Mouse (Mus musculus): ENCODE results near the gene Myt1l.

- TF ChIP-seq POLR2A (IDR thresholded peaks at IDR 0.05; ENCODE audit: low read depth, low read length): no peak
- no peak for TF ChIP-seq CTCF (conservative IDR thresholded peaks at IDR 0.05; ENCODE audit: insufficient read depth, insufficient read length, low read depth, low read length)
These were observed 2.6 kb downstream of the Myt1l start for GRCm38 (mm10) chr12:29530823-29531222.

Measured in kidney, adult 2 months (tissue).